Mouse (Mus musculus): Measurements from ENCODE around the gene Ambra1. TPM values are rescaled to one million over a fixed set of nuclear protein-coding genes. Genes with fewer than 3 reads are reported as not detected.
A peak's percentile ranks its signal among the peaks of the same experiment; 100 is the strongest.

Gene Ambra1
- polyA plus RNA-seq, 1 experiment, result 14.3 TPM

- Histone ChIP-seq H3K27me3 (ENCODE audit: control insufficient read depth, insufficient read depth, insufficient read length) (no peaks in the 10 kb centered on the region), H3K79me3 (ENCODE audit: low read depth) (peaks cover 29% of the 10 kb centered on the region), H3K4me3 (ENCODE audit: insufficient read depth, poor library complexity, severe bottlenecking) (no peak overlapping the region), H3K36me3 (ENCODE audit: control insufficient read depth, insufficient read depth) (peaks cover 3% of the 10 kb centered on the region), H3ac (ENCODE audit: control insufficient read depth, insufficient read length, low read depth) (no peak overlapping the region), H3K79me2 (ENCODE audit: control insufficient read depth, insufficient read depth) (peaks cover 91% of the 10 kb centered on the region)
- TF ChIP-seq CEBPB (IDR thresholded peaks at IDR 0.05; ENCODE audit: low read depth) (no peak), USF1 (IDR thresholded peaks at IDR 0.05; ENCODE audit: low read depth) (no peak), MYOD1 (IDR thresholded peaks at IDR 0.05; ENCODE audit: control insufficient read depth, insufficient read length, low read depth) (no peak), MAX (IDR thresholded peaks at IDR 0.05) (no peak), CTCF (IDR thresholded peaks at IDR 0.05; ENCODE audit: control insufficient read depth, insufficient read depth, insufficient read length) (no peak), FOSL1 (IDR thresholded peaks at IDR 0.05; ENCODE audit: insufficient read depth, low read length, poor library complexity, severe bottlenecking) (no peak), MYOG (IDR thresholded peaks at IDR 0.05; ENCODE audit: control insufficient read depth, extremely low read depth, insufficient read length) (no peak)
Observed at GRCm38 (mm10) chr2:91957096-91957495, 227.2 kb downstream of the Ambra1 start.

DNA sequence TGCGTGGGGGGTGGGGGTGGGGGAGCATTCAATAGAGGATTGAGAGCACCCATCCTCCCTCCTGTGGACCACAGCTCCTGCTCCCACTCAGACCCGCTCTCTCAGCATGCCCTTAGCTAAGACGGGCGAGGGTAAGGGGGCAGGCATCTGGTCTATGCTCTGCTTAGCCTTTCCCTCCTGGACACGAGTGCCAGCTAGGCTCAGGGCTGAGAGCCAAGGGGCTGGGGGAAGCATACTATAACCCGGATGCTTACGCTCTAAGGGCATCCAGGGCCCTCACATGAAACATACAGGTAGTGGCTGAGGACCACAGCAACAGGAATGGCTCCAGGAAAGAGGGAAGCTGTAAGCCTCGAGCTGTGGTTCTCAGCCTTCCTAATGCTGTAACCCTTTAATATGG is 228.1 kb downstream of the Ambra1 start:
- Histone ChIP-seq H3ac (ENCODE audit: control insufficient read depth, insufficient read length, low read depth) (no peak overlapping the region), H3K79me3 (ENCODE audit: low read depth) (peaks cover 34% of the 10 kb centered on the region), H3K79me2 (ENCODE audit: control insufficient read depth, insufficient read depth) (peaks cover 99% of the 10 kb centered on the region), H3K36me3 (ENCODE audit: control insufficient read depth, insufficient read depth) (peaks cover 3% of the 10 kb centered on the region), H3K27me3 (ENCODE audit: control insufficient read depth, insufficient read depth, insufficient read length) (no peaks in the 10 kb centered on the region), H3K4me3 (ENCODE audit: insufficient read depth, poor library complexity, severe bottlenecking) (no peak overlapping the region)
- no peak for TF ChIP-seq FOSL1 (IDR thresholded peaks at IDR 0.05; ENCODE audit: insufficient read depth, low read length, poor library complexity, severe bottlenecking)
- TF ChIP-seq USF1 (IDR thresholded peaks at IDR 0.05; ENCODE audit: low read depth), result no peak
- TF ChIP-seq MYOD1 (IDR thresholded peaks at IDR 0.05; ENCODE audit: control insufficient read depth, insufficient read length, low read depth), result no peak
- no peak for TF ChIP-seq CTCF (IDR thresholded peaks at IDR 0.05; ENCODE audit: control insufficient read depth, insufficient read depth, insufficient read length)
- no peak for TF ChIP-seq CEBPB (IDR thresholded peaks at IDR 0.05; ENCODE audit: low read depth)
- no peak for TF ChIP-seq MAX (IDR thresholded peaks at IDR 0.05)
- no peak for TF ChIP-seq MYOG (IDR thresholded peaks at IDR 0.05; ENCODE audit: control insufficient read depth, extremely low read depth, insufficient read length)

DNA sequence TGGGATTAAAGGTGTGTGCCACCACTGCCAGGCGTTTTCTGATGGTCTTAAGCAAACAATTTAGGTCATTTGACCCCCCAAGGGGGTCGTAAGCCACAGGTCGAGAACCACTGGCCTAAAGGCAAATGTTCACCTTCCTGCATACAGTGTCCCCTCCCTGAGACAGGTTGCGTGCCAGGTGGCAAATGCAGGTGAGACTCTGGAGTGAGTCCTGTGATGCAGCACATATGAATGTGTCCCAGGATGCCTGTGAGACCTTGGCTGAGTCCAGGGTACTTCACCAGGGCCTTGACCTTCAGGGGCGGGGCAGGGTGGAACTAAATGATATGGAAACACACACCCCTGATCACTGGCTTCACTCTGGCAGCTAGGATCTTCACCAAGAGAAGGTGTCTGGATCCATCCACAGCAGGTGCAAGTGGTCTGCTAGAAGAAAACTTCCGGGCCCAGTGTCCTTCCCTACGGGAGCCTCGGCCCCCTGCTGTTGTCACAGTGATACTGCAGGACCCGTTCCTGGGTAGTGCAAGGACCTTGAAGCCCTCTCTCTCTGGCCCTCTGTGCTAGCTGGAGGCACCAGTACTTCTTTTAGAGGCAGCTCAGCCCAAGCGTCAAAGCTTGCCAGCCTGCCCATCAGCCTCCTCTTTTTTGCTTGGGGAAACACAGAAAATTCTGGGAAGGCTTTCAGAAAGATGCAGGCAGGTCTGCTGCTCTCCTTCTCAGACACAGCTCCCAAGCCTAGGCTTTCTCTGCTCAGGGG is 228.9 kb downstream of the Ambra1 start:
- Histone ChIP-seq H3K27me3 (ENCODE audit: control insufficient read depth, insufficient read depth, insufficient read length) (no peaks in the 10 kb centered on the region), H3ac (ENCODE audit: control insufficient read depth, insufficient read length, low read depth) (no peak overlapping the region), H3K36me3 (ENCODE audit: control insufficient read depth, insufficient read depth) (peaks cover 3% of the 10 kb centered on the region), H3K79me3 (ENCODE audit: low read depth) (peaks cover 34% of the 10 kb centered on the region), H3K79me2 (ENCODE audit: control insufficient read depth, insufficient read depth) (peaks cover 93% of the 10 kb centered on the region), H3K4me3 (ENCODE audit: insufficient read depth, poor library complexity, severe bottlenecking) (no peak overlapping the region)
- TF ChIP-seq MAX (IDR thresholded peaks at IDR 0.05) (no peak), CTCF (IDR thresholded peaks at IDR 0.05; ENCODE audit: control insufficient read depth, insufficient read depth, insufficient read length) (peak; percentile 61), USF1 (IDR thresholded peaks at IDR 0.05; ENCODE audit: low read depth) (no peak)

DNA sequence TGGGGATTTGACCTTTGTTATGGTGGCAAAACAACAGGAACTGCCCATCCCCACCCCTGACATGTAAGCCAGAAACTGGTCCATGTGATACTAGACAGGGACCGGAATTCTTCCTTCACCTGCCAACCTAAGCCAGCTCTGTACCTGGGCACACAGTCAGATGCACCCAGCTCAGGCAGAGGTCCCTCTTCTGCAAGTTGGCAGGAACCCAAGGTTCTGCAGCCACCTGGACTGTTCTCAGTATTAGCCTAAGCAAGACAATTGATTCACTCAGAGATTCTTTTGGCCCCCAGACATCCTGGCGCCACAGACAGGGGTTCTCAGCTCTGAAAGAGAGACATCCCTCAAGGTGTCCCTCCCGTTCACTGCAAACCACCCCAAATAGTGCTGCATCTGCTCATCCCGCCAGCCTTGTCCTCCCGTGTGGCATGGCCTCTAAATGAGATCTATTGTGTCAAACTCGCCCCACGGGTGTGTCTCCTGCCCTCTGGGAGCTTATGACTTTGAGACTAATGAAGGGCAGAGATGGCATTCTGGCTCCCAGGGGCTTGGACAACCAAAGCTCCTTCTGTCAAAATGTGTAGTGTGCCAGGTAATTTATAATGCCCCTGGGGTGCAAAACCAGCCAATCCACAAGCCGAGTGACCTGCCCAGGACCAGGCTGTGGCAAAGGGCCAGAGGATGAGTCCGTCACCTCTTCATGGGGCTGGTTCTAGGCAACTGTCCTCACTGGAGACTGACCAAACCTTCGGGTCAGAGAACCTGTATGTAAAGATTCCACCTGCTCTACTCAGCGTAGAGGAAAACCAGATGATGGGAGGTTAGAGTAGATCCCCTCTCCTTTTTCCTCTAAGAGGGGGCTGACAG is 229.8 kb downstream of the Ambra1 start:
- no peak for TF ChIP-seq MYOD1 (IDR thresholded peaks at IDR 0.05; ENCODE audit: control insufficient read depth, insufficient read length, low read depth)
- TF ChIP-seq CEBPB (IDR thresholded peaks at IDR 0.05; ENCODE audit: low read depth), result no peak
- TF ChIP-seq CTCF (IDR thresholded peaks at IDR 0.05; ENCODE audit: control insufficient read depth, insufficient read depth, insufficient read length), result no peak
- TF ChIP-seq MYOG (IDR thresholded peaks at IDR 0.05; ENCODE audit: control insufficient read depth, extremely low read depth, insufficient read length), result no peak
- TF ChIP-seq FOSL1 (IDR thresholded peaks at IDR 0.05; ENCODE audit: insufficient read depth, low read length, poor library complexity, severe bottlenecking), result no peak
- no peak for TF ChIP-seq USF1 (IDR thresholded peaks at IDR 0.05; ENCODE audit: low read depth)
- no peak for TF ChIP-seq MAX (IDR thresholded peaks at IDR 0.05)
- H3K79me2 ChIP-seq (ENCODE audit: control insufficient read depth, insufficient read depth), result peaks cover 84% of the 10 kb centered on the region
- no peaks in the 10 kb centered on the region for H3K27me3 ChIP-seq (ENCODE audit: control insufficient read depth, insufficient read depth, insufficient read length)
- peaks cover 34% of the 10 kb centered on the region for H3K79me3 ChIP-seq (ENCODE audit: low read depth)
- peaks cover 3% of the 10 kb centered on the region for H3K36me3 ChIP-seq (ENCODE audit: control insufficient read depth, insufficient read depth)
- no peak overlapping the region for H3K4me3 ChIP-seq (ENCODE audit: insufficient read depth, poor library complexity, severe bottlenecking)
- H3ac ChIP-seq (ENCODE audit: control insufficient read depth, insufficient read length, low read depth), result no peak overlapping the region

DNA sequence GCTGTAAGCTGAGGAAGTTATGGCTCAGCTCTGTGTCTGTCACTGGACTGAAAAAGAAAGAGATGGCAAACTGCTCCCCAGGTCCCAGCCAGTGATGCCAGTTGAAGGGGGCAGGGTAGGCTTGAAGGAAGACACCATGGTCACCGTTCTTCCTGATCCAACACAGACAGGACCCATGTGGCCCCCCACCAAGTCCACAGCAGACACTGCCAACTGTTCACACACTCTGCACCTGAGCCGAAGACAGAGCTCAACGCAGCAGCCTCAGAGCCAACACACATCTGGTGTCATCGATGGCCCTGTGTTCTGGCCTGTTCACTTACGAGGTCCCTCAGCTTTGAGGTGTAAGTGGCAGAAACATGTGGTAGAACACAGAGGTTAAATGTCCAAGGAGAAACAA is 230.5 kb downstream of the Ambra1 start:
- Histone ChIP-seq H3ac (ENCODE audit: control insufficient read depth, insufficient read length, low read depth) (no peak overlapping the region), H3K79me2 (ENCODE audit: control insufficient read depth, insufficient read depth) (peaks cover 77% of the 10 kb centered on the region), H3K4me3 (ENCODE audit: insufficient read depth, poor library complexity, severe bottlenecking) (no peak overlapping the region), H3K27me3 (ENCODE audit: control insufficient read depth, insufficient read depth, insufficient read length) (no peaks in the 10 kb centered on the region), H3K36me3 (ENCODE audit: control insufficient read depth, insufficient read depth) (peaks cover 3% of the 10 kb centered on the region), H3K79me3 (ENCODE audit: low read depth) (peaks cover 32% of the 10 kb centered on the region)
- TF ChIP-seq MYOD1 (IDR thresholded peaks at IDR 0.05; ENCODE audit: control insufficient read depth, insufficient read length, low read depth), result no peak
- no peak for TF ChIP-seq FOSL1 (IDR thresholded peaks at IDR 0.05; ENCODE audit: insufficient read depth, low read length, poor library complexity, severe bottlenecking)
- TF ChIP-seq CTCF (IDR thresholded peaks at IDR 0.05; ENCODE audit: control insufficient read depth, insufficient read depth, insufficient read length), result no peak
- TF ChIP-seq USF1 (IDR thresholded peaks at IDR 0.05; ENCODE audit: low read depth), result no peak
- TF ChIP-seq MYOG (IDR thresholded peaks at IDR 0.05; ENCODE audit: control insufficient read depth, extremely low read depth, insufficient read length), result no peak

All from C2C12 (cell line).